Mouse (Mus musculus) cerebellum, adult 2 months (tissue): ENCODE results near the gene Olfr389.

Experiments used
- CTCF ChIP-seq: fragments of 200-500 bp; IDR thresholded peaks from 2 replicates; pipeline ENCODE4 v1.5.1; 2011; ENCODE audit warnings: low read depth, mild to moderate bottlenecking, control low read depth, low read length, moderate library complexity, borderline replicate concordance; ENCODE audit not compliant: insufficient read depth
- POLR2A ChIP-seq: fragments of 200-500 bp; IDR thresholded peaks from 2 replicates; pipeline ENCODE4 v1.6.1; 2011; ENCODE audit warnings: low read length, control low read depth, borderline replicate concordance; ENCODE audit not compliant: insufficient read depth

GRCm38 (mm10) chr11:73816949-73817348 is 36.4 kb upstream of the Olfr389 start, which contains the start of gene Olfr392:
- TF ChIP-seq CTCF (no peak), POLR2A (no peak)
